Mouse (Mus musculus) embryonic facial prominence, embryonic 14.5 days (tissue): ENCODE measurements around the gene Mllt6. TPM values are rescaled to one million over a fixed set of nuclear protein-coding genes. Genes with fewer than 3 reads are reported as not detected.
"Not testable (repeated sequence)": the region's sequence is repeated elsewhere in the genome, so short reads cannot be mapped to it uniquely, and the experiment has no call there.

ENCODE experiments used
- ATAC-seq: fragments of 200-750 bp; cut with Nextera tagmentation; 2 replicates; pipeline ENCODE4 v1.8.0; 2017; ENCODE audit warnings: low read depth, moderate number of reproducible peaks, moderate TSS enrichment
- DNase-seq: peaks from one replicate; pipeline ENCODE4 v3.0.0-alpha.2; 2015; ENCODE audit warnings: low spot score
- H3K27ac ChIP-seq: fragments of 300-500 bp; sonication (generic); replicated peaks from 2 replicates; pipeline ENCODE4 v1.5.1; 2014; ENCODE audit warnings: low read depth, mild to moderate bottlenecking, low read length, moderate library complexity
- H3K27me3 ChIP-seq: fragments of 300-500 bp; sonication (generic); replicated peaks from 2 replicates; pipeline ENCODE4 v1.6.1; 2014; ENCODE audit warnings: low read length; ENCODE audit not compliant: control insufficient read depth, insufficient read depth
- H3K36me3 ChIP-seq: fragments of 300-500 bp; sonication (generic); 2 replicates; pipeline ENCODE4 v1.6.1; 2014; ENCODE audit warnings: low read length, mixed read lengths; ENCODE audit not compliant: control insufficient read depth, insufficient read depth
- H3K4me1 ChIP-seq: fragments of 300-500 bp; sonication (generic); 2 replicates; pipeline ENCODE4 v1.6.1; 2014; ENCODE audit warnings: antibody characterized with exemption, low read length; ENCODE audit not compliant: control insufficient read depth, insufficient read depth
- H3K4me2 ChIP-seq: fragments of 300-500 bp; sonication (generic); 2 replicates; pipeline ENCODE4 v1.6.1; 2014; ENCODE audit warnings: low read depth, mild to moderate bottlenecking, low read length, moderate library complexity, mixed read lengths
- H3K4me3 ChIP-seq: fragments of 300-500 bp; sonication (generic); 2 replicates; pipeline ENCODE4 v1.5.1; 2014; ENCODE audit warnings: low read depth, mild to moderate bottlenecking, low read length
- H3K9ac ChIP-seq: fragments of 300-500 bp; sonication (generic); 2 replicates; pipeline ENCODE4 v1.6.1; 2014; ENCODE audit warnings: low read depth, mild to moderate bottlenecking, low read length, moderate library complexity, mixed read lengths
- H3K9me3 ChIP-seq: fragments of 300-500 bp; sonication (generic); 2 replicates; pipeline ENCODE4 v1.6.1; 2016; ENCODE audit warnings: low read length; ENCODE audit not compliant: control insufficient read depth
- WGBS: fragments of 180-500 bp; shearing (Covaris S2); extraction: QIAGEN DNeasy Blood & Tissue Kit; methylation state at CpG from one replicate; pipeline ENCODE4 v1.1.7; 2014; 5-methylcytosine and 5-hydroxymethylcytosine counted together
- polyA plus RNA-seq: library from polyadenylated mRNA; unstranded; fragments of >200 nt; fragmentation: Nextera tagmentation; extraction: Ambion mirVana; gene quantifications from 2 replicates; pipeline ENCODE4 v1.2.1, GENCODE M21; 2014

Mllt6 gene
- polyA plus RNA-seq, 1 experiment from 2014 or later, result 3.5 TPM

GRCm38 (mm10) chr11:97656269-97656971 lies 6.8 kb upstream of the Mllt6 start:
- peaks cover 17% of the 10 kb centered on the region for H3K4me1 ChIP-seq
- ATAC-seq, result no peak

GRCm38 (mm10) chr11:97657184-97657945 lies 5.8 kb upstream of the Mllt6 start:
- DNase-seq (no peak), ATAC-seq (no peak)
- 32% methylated on average over 3 of the region's 6 CpGs for WGBS
- H3K4me1 ChIP-seq, result peaks cover 23% of the 10 kb centered on the region
- H3K4me3 ChIP-seq, result no peak overlapping the region
- H3K27me3 ChIP-seq, result peaks cover 16% of the 10 kb centered on the region
- no peaks in the 10 kb centered on the region for H3K9me3 ChIP-seq
- no peak overlapping the region for H3K9ac ChIP-seq
- no peak overlapping the region for H3K4me2 ChIP-seq
- H3K27ac ChIP-seq, result no peak overlapping the region
- no peaks in the 10 kb centered on the region for H3K36me3 ChIP-seq

More at GRCm38 (mm10) chr11:97656269-97656971, 6.8 kb upstream of the Mllt6 start:
- Histone ChIP-seq H3K27me3 (peaks cover 6% of the 10 kb centered on the region), H3K4me2 (no peak overlapping the region), H3K9ac (no peak overlapping the region), H3K9me3 (no peaks in the 10 kb centered on the region), H3K36me3 (no peaks in the 10 kb centered on the region), H3K27ac (no peak overlapping the region), H3K4me3 (no peak overlapping the region)
- 77% methylated on average over 14 of the region's 14 CpGs for WGBS
- DNase-seq, result no peak

- H3K4me3 ChIP-seq, DNase-seq, H3K36me3 ChIP-seq, H3K9ac ChIP-seq, H3K9me3 ChIP-seq, H3K27ac ChIP-seq, H3K4me2 ChIP-seq, ATAC-seq: not testable (repeated sequence)
- peaks cover 25% of the 10 kb centered on the region for H3K4me1 ChIP-seq
- 85% methylated on average over 6 of the region's 6 CpGs for WGBS
- H3K27me3 ChIP-seq, result peaks cover 18% of the 10 kb centered on the region
Measured at GRCm38 (mm10) chr11:97657967-97658366, 5.2 kb upstream of the Mllt6 start.

- H3K4me3 ChIP-seq, result no peak overlapping the region
- H3K9me3 ChIP-seq, result no peaks in the 10 kb centered on the region
- DNase-seq, result no peak
- no peak overlapping the region for H3K9ac ChIP-seq
- WGBS, result 72% methylated on average over 11 of the region's 11 CpGs
- no peaks in the 10 kb centered on the region for H3K36me3 ChIP-seq
- peaks cover 25% of the 10 kb centered on the region for H3K4me1 ChIP-seq
- peak overlapping the region; percentile 74; the same call in 1 of the 2 replicates for H3K4me2 ChIP-seq
- no peak overlapping the region for H3K27ac ChIP-seq
- peaks cover 18% of the 10 kb centered on the region for H3K27me3 ChIP-seq
- no peak for ATAC-seq
Measured at GRCm38 (mm10) chr11:97658751-97659266, 4.4 kb upstream of the Mllt6 start.

GRCm38 (mm10) chr11:97659267-97659989 lies 3.8 kb upstream of the Mllt6 start:
- peaks cover 18% of the 10 kb centered on the region for H3K27me3 ChIP-seq
- H3K9ac ChIP-seq, result peak overlapping the region; percentile 86
- ATAC-seq (no peak), DNase-seq (no peak)
- H3K4me3 ChIP-seq, result peak overlapping the region; percentile 86
- 9% methylated on average over 12 of the region's 13 CpGs for WGBS
- no peaks in the 10 kb centered on the region for H3K9me3 ChIP-seq
- H3K27ac ChIP-seq, result peak overlapping the region; percentile 73; the same call in 1 of the 2 replicates
- peaks cover 26% of the 10 kb centered on the region for H3K4me1 ChIP-seq
- peak overlapping the region; percentile 74 for H3K4me2 ChIP-seq
- H3K36me3 ChIP-seq, result no peaks in the 10 kb centered on the region

GRCm38 (mm10) chr11:97659990-97660714 lies 3.1 kb upstream of the Mllt6 start:
- Histone ChIP-seq H3K9ac (peak overlapping the region; percentile 86), H3K4me2 (peak overlapping the region; percentile 74), H3K27me3 (peaks cover 18% of the 10 kb centered on the region), H3K4me1 (peaks cover 31% of the 10 kb centered on the region), H3K9me3 (no peaks in the 10 kb centered on the region), H3K36me3 (0 out of 2 replicates have a peak, but pooled peaks cover under 1% of the 10 kb centered on the region), H3K27ac (peak overlapping the region; percentile 73), H3K4me3 (peak overlapping the region; percentile 86)
- under 1% methylated on average over 36 of the region's 78 CpGs for WGBS
- peak; percentile 89 for ATAC-seq
- peak; percentile 85 for DNase-seq

- H3K9ac ChIP-seq, result peak overlapping the region; percentile 86
- peaks cover 18% of the 10 kb centered on the region for H3K27me3 ChIP-seq
- peaks cover 8% of the 10 kb centered on the region for H3K36me3 ChIP-seq
- WGBS, result 2% methylated on average over 27 of the region's 27 CpGs
- H3K4me2 ChIP-seq, result peak overlapping the region; percentile 74
- H3K9me3 ChIP-seq, result no peaks in the 10 kb centered on the region
- no peak overlapping the region; the same call in 1 of the 2 replicates for H3K27ac ChIP-seq
- DNase-seq, result no peak
- peak overlapping the region; percentile 86 for H3K4me3 ChIP-seq
- no peak for ATAC-seq
- peaks cover 31% of the 10 kb centered on the region for H3K4me1 ChIP-seq
Measured at GRCm38 (mm10) chr11:97660734-97661647, 2.2 kb upstream of the Mllt6 start.
